Mouse (Mus musculus) adipocyte (in vitro differentiated cells): ENCODE data around the gene Snx6.
"Not testable (repeated sequence)": the region's sequence is repeated elsewhere in the genome, so short reads cannot be mapped to it uniquely, and the experiment has no call there.

Experiments
- DNase-seq: peaks from one replicate; pipeline ENCODE4 v3.0.0-alpha.2; 2016; ENCODE audit warnings: low spot score

Snx6 gene

DNA sequence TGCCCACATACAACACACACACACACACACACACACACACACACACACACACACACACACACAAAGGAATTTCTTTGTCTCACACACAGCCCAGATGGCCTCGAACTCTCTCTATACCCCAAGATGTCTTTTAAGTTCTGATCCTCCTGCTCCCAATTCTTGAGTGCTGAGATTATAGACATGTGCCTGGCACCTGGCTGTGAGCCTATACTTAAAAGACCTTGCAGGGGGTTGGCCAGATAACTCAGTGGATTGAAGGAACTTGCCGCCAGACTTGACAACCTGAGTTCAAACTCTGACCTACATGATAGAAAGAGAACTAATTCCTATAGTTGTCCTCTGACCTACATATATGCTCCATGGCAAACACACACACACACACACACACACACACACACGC, 8.0 kb upstream of the Snx6 start:
- DNase-seq = no peak

GRCm38 (mm10) chr12:54796516-54797195, 1.2 kb upstream of the Snx6 start:
- DNase-seq = no peak

DNA sequence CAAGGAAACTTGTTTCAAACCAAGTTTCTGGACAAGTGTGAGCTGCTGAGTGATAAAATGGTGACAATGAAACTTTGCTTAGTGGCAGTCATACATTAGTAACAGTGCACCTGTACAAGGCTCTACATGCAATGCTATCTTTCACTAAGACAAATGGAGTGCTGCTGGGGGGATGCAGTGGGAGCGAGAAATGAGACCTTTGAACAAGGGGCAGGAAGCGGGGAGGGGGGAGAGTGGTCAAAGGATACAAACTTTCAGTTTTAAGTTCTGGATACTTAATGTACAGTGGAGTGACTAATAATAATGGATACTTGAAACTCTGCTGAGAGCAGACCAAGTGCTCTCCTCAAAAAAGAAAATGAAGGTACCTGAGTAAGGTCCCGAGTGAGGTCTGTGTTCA, 1.1 kb downstream of the Snx6 start:
- no peak for DNase-seq

- no peak for DNase-seq
Observed at GRCm38 (mm10) chr12:54791465-54791864, 4.0 kb downstream of the Snx6 start.

- no peak for DNase-seq
Observed at GRCm38 (mm10) chr12:54789346-54790143, 6.0 kb downstream of the Snx6 start.

DNA sequence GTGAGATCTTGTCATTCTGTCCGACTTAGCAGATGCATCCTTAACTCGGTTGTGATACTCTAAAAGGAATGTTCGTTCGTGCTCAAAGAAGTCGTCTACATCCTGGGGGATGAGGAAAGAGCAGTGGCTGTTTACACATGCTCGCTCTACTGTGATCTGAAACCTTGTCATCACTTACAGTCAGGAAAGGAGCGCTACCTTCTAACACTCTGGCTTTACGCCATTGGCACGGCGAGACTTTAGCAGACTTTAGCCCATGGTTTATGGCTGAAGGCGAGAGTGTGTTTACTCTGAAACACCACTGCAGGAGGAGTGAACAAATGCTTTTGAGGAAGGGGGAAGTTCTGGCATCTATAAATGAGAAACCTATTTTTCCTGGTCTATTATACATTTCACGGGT, 31.9 kb downstream of the Snx6 start:
- no peak for DNase-seq

GRCm38 (mm10) chr12:54760676-54761075, 34.8 kb downstream of the Snx6 start:
- no peak for DNase-seq

DNA sequence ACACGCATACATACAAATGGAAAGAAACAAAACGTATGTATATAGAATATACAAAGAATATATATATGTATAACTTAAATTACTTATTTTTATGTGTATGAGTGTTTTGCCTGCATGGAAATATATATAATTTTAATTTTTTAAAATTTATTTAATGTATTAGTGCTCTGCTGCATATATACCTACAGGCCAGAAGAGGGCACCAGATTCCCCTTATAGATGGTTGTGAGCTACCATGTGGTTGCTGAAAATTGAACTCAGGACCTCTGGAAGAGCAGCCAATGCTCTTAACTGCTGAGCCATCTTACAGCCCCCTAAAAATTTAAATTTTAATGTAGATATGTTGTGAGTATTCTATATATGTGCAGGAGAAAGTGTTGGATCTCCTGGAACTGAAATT, 36.7 kb downstream of the Snx6 start:
- DNase-seq = no peak

GRCm38 (mm10) chr12:54748647-54749046, 46.9 kb downstream of the Snx6 start:
- DNase-seq = no peak

DNA sequence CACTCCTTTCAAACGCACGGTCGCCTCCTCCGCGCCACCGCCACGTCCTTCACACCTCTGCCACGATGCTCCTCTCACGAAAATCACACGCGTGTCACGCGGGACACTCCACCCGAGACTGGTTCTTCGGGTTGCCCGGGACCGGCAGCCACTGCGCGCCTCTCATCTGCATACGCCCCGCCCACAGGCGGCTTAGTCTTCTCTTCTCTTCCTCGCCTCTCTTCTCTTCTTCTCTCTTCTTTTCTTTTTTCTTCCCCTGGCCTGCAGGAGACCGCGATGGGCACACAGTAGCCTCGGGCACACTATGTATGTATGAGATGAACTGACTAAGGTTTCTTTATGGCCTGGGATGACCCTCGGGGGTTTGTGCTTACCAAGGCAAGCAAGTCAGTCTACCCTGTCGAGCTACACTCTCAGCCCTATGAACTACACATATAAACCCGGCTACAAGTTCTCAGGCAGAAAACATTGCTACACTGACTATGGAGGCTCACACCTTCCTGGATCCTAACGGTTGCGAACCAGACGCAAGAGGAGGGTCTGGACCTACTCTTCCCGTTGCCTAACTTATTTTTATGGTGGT, 56.8 kb downstream of the Snx6 start:
- DNase-seq = not testable (repeated sequence)

GRCm38 (mm10) chr12:54737891-54738660, 57.4 kb downstream of the Snx6 start:
- DNase-seq = not testable (repeated sequence)

- not testable (repeated sequence) for DNase-seq
Observed at GRCm38 (mm10) chr12:54734307-54735131, 61.0 kb downstream of the Snx6 start.

DNA sequence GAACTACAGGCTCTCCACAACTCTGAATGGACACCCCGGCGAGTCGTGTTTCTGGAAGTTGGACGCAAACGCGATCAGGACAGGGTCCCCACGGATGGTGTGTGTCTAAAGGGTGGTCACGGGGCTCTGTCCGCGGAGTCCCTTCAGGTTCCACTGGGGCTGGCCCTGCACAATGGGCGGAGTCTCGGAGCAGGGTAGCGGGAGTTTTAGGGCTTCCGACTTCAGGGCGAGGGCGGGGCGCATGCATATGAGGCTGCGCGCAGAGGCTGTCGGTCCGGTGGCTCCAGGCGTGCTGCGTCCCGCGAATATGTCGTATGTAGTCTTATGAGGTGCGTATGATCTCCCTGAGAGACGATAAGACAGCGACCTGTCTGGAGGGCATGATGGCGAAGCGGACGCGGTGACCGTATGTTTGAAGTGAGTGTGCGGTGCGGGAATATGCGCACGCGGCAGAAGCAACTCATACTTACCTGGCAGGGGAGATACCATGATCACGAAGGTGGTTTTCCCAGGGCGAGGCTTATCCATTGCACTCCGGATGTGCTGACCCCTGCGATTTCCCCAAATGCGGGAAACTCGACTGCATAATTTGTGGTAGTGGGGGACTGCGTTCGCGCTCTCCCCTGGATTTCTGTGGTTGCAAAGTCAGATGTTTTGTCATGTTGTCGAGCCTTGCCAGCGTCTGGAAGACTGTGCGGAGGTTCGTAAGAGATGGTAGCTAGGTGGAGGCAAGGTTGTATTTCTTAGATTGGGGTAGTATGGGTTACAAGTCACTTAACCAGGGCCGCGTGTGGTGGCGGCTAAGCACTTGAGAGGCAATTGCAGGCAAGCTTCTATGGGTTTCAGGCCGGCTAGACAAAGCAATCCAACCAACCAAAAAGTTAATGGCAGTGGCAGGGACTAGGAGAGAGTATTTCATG, 66.1 kb downstream of the Snx6 start:
- not testable (repeated sequence) for DNase-seq

DNA sequence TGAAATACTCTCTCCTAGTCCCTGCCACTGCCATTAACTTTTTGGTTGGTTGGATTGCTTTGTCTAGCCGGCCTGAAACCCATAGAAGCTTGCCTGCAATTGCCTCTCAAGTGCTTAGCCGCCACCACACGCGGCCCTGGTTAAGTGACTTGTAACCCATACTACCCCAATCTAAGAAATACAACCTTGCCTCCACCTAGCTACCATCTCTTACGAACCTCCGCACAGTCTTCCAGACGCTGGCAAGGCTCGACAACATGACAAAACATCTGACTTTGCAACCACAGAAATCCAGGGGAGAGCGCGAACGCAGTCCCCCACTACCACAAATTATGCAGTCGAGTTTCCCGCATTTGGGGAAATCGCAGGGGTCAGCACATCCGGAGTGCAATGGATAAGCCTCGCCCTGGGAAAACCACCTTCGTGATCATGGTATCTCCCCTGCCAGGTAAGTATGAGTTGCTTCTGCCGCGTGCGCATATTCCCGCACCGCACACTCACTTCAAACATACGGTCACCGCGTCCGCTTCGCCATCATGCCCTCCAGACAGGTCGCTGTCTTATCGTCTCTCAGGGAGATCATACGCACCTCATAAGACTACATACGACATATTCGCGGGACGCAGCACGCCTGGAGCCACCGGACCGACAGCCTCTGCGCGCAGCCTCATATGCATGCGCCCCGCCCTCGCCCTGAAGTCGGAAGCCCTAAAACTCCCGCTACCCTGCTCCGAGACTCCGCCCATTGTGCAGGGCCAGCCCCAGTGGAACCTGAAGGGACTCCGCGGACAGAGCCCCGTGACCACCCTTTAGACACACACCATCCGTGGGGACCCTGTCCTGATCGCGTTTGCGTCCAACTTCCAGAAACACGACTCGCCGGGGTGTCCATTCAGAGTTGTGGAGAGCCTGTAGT, 76.4 kb downstream of the Snx6 start:
- DNase-seq = not testable (repeated sequence)

GRCm38 (mm10) chr12:54717516-54717915, 78.0 kb downstream of the Snx6 start:
- not testable (repeated sequence) for DNase-seq

GRCm38 (mm10) chr12:54713822-54714626, 81.5 kb downstream of the Snx6 start:
- not testable (repeated sequence) for DNase-seq

GRCm38 (mm10) chr12:54710494-54710879, 85.0 kb downstream of the Snx6 start:
- DNase-seq = not testable (repeated sequence)
